Mouse (Mus musculus) ovary, postnatal 14 days (tissue): ENCODE measurements around the gene Bola3.

Source experiments
- DNase-seq: peaks from one replicate; pipeline ENCODE4 v3.0.0; 2022; ENCODE audit warnings: low spot score

The Bola3 gene

DNA sequence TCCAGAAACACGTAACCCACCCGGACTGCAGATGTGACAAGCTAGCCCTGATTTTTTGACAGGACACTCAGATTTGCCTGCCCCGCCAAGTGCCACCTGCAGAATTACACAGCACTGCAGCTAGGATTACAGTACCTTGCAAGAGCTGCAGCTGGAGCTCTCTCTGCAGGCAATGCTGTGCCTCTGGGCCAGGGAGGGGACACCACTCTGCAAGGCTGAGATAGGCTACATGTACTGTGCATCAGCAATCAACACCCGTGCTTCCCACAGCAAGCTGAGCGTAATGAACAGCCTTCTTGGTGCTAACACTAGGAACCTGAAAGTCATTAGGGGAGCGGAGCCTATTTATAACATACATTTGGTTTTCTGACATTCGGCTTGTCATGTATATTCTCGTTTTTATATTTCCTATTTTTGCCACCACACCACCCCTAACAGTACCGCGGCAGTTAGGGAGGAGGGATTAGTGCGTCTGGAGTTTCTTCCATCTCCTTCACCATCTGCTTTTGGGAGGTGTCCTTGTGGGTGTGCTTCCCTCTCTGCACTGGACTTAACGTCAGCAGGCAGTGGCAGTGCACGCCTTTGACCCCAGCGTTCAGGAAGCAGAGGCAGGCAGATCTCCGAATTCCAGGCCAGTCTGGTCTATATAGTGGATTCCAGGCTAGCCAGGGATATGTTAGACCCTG is 46.7 kb downstream of the Bola3 start:
- no peak for DNase-seq

DNA sequence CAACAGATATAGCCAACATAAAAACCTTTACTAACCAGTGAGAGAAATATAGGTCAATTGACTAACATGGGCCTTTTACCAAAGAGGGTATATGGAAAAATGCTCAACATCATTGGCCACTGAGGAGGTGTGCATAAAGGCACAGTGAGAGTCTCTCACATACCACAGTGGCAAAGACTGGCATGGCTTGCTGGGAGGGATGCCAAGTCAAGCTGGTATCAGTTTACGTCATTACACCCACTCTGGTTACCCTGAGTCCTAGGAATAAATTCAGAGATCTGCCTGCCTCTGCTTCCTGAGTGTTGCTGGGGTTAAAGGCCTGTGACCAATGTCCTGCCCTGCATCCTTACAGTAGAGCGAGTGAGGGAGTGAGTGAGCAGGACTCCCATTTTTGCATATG is 47.8 kb downstream of the Bola3 start:
- no peak for DNase-seq

- no peak for DNase-seq
Observed at GRCm38 (mm10) chr6:83397728-83398127, 48.8 kb downstream of the Bola3 start.

DNA sequence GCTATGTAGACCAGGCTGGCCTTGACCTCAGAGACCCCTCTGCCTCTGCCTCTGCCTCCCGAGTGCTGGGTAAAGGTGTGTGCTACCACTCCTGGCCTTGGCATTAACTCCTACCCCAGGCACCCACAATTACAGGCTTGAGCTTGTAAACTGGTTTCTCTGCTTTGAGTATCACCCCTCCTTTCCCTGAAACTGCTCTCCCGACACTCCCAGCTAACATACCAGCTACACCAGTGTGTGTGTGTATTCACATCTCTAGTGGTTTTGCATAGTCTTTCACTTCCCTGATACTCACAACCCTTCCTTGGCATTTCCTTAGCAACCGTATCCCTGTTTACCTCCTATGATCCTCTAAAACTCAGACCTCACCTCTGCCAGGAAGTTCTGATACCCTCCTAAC is 50.8 kb downstream of the Bola3 start:
- no peak for DNase-seq

DNA sequence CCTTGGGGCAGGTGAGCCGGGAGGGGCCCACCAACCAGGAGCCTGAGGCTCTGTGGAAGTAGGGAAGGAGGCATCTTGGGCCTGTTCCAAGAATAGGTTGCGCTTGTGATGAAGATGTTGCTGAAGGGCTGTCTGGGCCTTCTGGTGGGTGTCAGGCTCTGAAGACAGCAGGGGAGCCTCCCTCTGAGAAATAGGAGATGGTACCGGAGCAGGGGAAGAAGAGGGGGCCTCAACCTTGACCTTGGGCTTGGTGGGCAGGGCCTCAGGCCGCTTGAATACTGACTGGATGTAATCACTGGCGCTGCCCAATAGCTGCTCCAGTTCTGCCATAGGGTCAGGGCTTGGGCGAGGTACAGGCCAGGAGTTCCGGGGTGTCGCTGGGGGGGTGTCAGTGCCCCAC is 54.5 kb downstream of the Bola3 start:
- DNase-seq: no peak

GRCm38 (mm10) chr6:83404571-83404970 is 55.6 kb downstream of the Bola3 start:
- DNase-seq: no peak

- no peak for DNase-seq
Observed at GRCm38 (mm10) chr6:83405511-83406064, 56.6 kb downstream of the Bola3 start.

GRCm38 (mm10) chr6:83408510-83408909 is 59.6 kb downstream of the Bola3 start:
- no peak for DNase-seq
